Mouse (Mus musculus): ENCODE measurements around the gene Tenm3.

The Tenm3 gene

DNA sequence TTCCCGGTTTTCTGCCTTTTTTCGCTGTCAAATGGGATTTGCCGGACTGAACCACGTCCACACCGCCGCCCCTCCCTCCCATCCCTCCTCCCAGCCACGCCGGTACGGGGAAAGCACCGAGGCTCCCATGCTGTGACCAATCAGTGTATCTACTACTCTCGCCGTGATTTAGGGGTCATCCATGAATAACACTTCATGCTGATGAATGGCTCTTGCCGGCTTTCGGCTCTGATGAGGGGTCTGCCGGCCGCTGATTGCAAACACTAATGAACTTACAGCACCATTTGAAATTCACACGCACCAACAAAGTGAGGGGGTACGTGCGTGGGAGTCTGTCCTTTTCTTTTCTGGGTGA is at the start of gene Tenm3:
Tenm3 (minus strand) TSS at position 21 of the 355 bp plus-strand sequence.
- DNase-seq (ENCODE audit: low read depth, low spot score): no peak

DNA sequence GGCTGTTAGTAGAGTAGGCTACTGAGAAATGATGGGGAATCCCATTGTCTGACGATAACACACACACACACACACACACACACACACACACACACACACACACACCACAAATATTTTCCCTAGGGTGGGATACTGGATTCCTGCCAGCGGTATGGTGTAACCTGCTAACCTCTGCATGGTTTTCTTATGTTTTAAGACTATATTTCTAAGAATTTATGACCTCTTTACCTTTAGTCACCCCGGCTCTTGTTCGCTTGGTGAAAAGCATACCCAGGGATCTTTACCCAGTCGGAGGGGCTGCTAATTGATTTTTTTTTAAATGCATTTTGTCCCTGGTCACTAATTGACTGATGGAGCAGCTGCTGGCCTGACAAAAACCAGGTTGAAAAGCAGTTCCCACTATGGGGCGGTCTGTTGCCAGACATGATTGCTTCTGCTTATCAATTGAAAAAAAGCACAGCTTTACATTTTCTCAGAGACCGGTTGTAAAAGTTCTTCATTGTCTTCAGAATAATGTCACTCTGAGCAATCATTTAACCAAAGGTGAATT is 46.5 kb upstream of the Tenm3 start:
- DNase-seq (ENCODE audit: low read depth, low spot score): no peak

DNA sequence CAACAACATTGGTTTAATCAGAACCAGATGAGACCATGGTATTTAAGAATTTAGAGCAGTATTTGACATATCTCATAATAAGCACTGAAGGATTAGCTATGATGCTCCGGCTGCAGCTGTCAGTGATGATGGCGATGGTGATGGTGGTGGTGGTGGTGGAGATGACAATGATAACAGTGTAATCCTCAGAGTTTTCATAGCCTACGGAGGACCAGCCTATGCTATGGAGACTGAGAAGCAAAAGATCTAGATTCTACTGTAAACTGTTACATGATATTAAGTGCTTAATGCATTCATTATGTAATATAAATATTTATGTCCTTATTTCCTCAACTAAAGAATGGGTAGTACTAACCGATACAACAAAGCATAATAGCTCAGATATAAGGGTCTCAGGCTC is 40.5 kb upstream of the Tenm3 start:
- DNase-seq (ENCODE audit: low read depth, low spot score): no peak

DNA sequence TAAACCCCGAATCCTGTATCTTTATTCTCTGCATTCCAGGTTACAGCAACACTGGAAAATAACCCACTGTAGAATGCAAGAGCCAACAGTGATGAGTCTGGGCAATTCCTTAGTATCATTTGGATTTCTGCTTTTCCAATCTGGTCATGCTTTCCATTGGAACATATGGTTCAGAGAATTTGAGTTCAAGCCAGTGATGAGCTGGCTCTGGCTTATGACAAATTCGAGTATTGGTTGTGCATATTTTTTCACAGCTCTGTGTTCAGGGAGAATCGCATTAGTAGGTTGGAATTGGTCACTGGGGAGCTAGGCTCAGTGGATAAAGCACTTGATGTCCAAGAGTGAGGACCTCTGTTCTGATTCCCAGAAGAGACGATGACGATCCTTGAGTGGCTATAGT is 36.8 kb upstream of the Tenm3 start:
- no peak for DNase-seq (ENCODE audit: low read depth, low spot score)

DNA sequence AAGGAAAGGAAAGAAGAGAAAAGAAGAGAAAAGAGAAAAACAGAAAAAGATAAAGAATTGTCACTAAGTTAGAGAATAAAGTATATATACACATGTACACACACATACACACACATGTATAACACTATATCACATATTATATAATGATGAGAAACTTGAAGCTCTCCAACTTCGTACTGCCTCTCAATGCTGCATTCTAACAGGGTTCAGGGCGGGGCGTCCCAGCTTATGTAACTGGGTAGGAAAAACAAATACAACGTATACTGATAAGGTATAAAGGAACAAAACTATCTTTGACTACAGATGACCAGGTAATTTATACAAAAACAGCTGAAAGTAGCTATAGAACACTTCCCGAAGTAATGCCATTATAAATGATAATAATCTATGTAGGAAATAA is 22.2 kb upstream of the Tenm3 start:
- no peak for DNase-seq (ENCODE audit: low read depth, low spot score)

DNA sequence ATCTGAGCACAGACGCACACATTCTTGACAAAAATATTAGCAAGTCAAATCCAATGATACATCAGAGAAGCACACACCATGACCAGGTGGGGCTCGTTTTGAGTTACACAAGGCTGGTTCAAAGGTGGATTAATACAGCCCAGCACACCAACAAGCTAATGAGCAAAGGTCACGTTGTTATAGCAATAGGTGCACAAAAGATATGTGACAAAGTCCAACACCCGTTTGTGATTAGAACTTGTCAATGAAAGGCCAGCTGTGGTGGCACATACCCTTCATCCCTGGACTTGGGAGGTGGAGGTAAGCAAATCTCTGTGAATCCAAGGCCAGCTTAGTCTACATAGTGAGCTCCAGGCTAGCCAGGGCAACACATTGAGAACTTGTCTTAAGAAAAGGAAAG is 21.7 kb upstream of the Tenm3 start:
- no peak for DNase-seq (ENCODE audit: low read depth, low spot score)

DNA sequence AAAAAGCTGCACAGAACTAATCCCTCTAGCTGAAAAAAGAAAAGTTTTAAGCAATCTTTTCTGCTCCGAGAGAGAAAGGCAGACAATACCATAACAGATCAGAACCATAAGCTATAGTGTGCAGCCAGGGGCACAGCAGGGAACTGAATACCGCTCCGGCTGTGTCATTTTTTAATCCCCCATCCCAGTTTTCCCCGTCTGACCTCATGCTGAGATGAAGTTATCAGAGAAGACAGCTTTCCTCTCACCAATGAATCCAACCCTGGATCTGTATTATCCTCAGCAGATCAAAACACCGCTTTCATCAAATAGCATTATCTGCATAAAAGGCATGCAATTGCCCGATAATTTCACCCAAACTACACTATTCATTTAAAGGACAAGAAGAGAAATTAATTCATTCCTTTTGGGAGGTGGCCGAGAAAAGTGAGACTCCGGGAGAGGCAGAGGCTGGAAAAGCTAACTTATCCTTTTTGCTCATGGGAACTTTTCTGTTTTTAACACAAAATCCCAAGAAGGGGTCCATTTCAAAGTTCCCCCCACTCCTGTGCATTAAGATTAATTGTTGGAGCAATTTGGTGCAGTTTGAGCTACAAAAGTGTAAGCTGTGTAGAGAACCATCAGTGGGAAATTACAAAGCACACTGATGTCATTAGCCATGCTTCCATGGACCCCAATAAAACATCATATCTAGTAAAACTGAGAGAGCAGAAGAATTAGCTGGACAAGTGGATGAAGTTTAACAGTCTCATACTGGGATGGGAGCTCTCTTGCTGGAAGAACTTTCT is 6.7 kb upstream of the Tenm3 start:
- no peak for DNase-seq (ENCODE audit: low read depth, low spot score)

DNA sequence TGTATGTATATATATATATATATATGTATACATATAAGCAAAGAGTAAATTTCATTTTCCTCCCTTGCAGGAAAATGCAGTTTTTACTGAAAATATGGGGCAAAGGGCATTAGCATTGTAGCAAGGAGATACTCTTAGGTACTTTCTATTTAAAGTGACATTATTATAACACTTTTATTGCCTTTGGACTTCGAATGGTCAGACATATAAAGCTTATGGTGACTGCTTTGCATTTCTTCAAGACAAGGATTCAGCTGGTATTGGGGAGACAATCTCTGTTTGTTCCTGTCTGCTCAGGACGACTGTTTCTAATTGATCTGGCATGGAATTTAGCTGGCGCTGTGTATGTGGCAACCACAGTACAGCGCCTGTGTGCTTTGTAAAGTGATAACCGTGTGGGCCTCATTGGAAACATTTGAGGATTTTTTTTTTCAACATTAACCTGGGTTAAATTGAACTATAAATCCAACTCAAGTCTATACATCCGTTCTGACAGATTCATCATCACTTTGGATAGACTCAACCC is 5.4 kb upstream of the Tenm3 start:
- no peak for DNase-seq (ENCODE audit: low read depth, low spot score)

DNA sequence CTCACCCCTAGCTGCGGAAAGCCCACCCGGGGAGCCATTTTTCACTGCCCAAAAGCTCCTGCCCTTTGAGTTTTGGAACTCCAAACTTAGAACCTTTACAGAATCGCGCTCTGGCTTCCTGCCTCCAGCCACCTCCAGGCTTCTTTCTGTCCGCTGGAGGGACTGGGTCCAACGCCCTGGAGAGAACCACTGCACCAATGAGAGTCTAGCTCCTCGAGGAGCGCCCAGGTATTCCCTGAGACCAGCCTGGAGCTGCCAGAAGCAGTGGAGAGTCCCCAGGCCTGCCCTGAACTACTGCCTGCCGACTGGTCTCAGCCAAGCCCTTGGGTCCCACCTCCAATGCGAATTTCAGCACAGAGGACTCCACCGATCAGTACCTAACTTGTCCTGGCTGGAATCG is 1.2 kb upstream of the Tenm3 start:
- DNase-seq (ENCODE audit: low read depth, low spot score): no peak

DNA sequence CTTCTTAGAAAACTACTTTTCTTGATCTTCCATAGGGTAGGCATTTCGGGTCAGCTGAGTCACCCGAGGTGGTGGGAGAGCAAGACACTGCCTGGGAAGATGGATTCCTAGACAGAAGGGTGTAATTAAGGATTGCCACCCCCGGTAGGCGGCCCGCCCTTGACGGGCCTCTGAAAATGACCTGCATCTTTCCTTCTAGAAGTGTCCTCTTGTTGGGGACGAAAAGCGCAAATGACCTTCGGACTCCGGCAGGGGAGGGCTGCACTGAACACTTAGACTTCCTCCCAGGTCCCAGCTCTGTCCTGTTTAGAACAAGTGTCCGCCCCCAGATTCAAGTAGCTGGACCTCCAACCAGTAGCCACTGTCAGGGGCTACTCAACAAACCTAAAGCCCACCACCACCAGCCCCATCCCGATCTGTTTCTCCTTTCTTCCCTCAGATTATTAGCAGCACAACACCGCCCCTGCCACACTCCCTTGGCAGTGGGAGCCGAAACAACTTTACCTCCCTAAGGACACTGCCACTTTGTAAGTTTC is 687 bp upstream of the Tenm3 start:
- no peak for DNase-seq (ENCODE audit: low read depth, low spot score)

DNA sequence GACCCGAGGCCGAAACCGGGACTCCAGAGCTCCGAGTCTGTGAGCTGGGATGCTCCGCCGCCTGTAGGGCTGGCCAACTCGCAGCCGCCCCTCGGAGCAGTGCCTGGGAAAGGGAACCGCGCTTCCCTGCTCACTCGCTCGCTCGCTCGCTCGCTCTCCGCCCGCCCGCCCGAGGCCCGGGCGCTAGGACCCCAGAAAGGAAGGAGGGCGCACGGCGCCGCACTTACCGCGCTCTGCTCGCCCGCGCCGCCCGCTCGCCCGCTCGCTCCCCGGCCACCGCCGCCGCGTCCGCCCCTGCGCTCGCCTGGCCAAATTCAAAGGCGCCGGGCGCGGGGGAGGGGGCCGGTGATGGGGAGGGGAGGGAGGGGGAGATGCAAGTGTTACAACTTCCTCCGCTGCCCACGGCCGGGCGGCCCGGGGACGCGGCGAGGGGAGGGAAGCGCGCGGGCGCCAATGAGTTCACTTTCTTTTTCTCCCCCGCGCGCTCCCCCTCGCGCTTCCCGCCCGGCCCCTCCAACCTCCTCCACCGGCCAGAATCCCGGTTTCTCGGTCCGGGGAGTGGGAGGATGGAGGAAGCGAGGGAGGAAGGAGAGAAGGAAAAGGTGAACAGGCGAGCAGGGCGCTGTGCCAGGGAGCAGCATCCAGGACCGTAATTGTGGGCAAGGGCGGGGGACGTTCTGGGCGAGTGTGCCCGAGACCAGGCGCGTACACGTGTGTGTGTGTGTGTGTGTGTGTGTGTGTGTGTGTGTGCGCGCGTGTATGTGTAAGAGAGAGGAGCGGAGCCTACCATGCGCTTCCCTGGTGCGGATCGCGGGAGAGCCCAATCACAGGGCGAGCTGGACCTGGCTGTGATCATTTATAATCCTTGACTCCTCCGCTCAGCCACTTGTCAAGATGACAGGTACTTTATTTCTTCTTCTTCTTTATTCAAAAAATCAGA is 490 bp downstream of the Tenm3 start:
- DNase-seq (ENCODE audit: low read depth, low spot score): no peak

DNA sequence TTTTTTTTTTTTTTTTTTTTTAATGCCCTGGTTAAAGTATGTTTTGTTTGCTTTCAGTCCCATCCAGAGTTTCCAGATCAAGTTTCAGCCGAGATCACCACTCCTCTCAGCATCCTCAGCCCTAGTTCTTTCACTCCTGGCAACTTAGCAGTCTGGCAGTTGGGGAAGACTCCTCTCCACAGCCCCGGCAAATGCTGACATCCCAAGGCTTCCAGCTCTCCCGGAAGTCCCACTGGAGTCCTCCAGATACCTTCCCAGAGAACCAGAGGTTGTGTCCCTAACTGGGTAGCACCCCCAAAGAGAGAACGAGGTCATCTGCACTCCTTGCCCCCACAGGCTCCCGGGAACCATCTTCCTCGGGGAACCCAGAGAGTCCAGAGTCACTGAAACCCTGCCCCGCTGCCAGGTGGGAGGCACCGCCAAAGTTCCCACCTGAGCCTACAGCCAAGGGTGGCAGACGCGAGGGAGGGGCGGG is 1.2 kb downstream of the Tenm3 start:
- no peak for DNase-seq (ENCODE audit: low read depth, low spot score)

DNA sequence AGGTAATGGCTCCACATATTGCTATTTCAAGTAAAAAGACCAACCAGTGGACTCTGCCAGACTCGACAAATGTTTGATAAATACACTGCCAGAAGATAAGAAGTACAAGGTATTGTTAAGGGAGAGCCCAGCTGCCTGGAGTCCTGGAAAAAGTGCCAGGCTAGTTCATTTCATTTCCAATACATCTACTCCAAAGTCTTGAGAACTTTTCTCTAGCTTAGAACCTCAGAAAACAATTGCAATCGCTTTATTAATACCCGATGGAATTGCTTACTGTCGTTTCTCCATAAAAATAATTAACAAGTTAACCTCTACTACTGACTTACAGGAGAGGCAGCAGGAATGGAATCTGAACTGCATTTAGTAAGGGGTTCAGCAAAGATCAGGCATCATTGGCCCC is 1.7 kb downstream of the Tenm3 start:
- DNase-seq (ENCODE audit: low read depth, low spot score): no peak

DNA sequence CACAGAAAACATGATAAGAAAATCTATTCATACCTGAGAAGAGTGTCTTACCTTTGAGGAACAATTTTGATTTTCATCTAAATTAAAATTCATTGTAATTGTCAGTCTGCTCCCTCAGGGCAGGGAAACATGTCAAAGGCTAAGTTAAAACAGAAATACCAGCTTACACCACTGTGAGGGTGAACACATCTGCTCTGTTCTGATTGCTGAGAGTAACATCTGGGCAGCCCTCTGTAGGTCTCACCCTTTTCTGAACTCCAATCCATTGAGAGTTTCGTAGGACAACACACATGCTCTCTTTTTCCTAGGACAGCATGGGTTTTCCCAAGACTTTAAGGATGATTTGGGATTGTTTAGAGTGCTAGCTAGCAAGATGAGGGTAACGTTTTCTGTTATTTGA is 8.0 kb downstream of the Tenm3 start:
- no peak for DNase-seq (ENCODE audit: low read depth, low spot score)

DNA sequence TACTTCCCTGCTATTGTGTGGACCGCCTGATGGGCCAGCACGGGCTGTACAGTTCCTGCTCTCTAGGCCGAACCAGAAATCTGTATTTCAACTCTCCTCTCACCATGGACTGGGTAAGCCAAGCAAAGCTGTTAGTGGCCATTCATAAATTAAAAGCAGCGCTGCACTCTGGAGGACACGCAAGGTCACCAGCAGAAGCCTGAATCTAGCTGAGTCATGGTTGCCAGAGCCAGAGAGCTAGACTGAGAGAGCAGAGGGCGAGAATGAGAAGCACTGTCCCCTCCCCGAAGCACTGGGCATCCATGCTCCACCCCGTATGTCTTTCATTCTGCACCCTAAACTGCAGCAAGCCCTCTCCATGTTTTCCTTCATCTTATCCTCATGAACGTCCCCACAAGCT is 16.3 kb downstream of the Tenm3 start:
- DNase-seq (ENCODE audit: low read depth, low spot score): no peak

DNA sequence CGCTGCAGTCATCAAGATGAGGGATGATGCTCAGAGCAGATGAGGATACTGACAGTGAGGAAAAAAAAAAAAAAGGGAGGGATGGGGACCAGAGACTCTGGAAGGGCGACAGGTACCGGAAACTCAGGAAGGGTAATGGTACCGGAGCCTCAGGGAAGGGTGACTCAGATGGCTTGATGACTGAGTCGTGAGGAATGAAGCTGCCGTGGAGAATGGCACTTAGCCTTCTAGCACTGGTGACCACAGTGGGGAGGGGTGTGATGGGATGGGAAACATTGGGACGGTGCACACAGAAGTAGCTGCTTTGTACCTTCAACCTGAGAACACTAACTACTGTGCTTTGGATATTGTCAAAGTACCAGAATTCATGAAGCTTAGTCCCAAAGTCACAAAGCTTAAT is 18.1 kb downstream of the Tenm3 start:
- no peak for DNase-seq (ENCODE audit: low read depth, low spot score)

DNA sequence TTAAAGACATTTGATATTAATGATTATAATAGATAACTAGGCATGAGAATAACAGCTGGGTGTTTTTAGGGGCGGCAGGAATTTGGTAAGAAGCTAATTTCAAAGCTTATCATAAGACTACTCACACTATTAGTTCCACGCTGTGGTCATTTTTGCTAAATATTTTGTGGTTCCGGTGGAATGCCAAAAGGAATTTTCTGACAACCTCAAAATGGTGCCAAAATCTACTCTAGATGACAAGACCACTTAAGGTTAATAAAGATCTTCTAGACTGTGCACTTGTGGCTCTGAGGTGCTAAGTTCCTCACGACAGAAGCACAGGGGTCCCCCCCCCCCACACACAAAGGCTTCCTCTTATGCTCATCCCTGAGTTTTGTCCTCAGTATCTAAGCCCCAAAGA is 21.5 kb downstream of the Tenm3 start:
- no peak for DNase-seq (ENCODE audit: low read depth, low spot score)

DNA sequence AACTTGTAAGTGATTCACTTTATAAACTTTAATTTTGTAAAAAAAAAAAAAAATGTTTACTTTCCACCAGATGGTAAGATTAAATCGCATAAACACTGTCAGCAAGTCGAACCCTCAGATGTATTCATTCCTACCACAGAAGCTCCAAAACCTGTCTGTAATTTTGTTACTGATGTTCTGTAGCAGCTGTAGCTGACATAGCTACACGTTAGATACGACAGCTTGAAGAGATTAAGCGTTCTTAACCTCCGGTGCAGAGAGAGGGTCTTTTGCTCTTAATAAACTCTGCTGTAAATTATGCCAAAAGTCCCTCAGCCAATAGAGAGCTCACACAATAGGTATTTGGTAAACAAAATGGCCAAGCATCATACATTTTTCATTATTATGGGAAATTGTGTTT is 23.8 kb downstream of the Tenm3 start:
- no peak for DNase-seq (ENCODE audit: low read depth, low spot score)

DNA sequence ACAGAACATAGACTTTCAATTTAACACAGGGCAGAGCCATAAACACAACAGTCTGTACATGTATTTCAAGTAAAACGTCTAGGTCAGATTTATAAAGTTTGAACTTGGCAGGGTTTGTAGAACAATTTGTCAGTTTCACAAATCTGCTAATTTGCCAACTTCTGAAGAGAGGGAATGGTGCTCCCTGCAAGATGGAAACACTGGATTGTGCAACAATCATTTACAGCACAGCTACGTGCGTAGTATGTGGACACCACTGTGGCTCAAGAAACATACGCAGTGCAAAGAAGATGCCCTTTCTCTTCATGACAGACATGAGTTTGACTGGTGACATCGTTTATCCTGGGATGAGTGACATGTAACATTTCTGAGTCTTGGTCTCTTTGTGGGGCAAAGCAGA is 24.4 kb downstream of the Tenm3 start:
- DNase-seq (ENCODE audit: low read depth, low spot score): no peak

DNA sequence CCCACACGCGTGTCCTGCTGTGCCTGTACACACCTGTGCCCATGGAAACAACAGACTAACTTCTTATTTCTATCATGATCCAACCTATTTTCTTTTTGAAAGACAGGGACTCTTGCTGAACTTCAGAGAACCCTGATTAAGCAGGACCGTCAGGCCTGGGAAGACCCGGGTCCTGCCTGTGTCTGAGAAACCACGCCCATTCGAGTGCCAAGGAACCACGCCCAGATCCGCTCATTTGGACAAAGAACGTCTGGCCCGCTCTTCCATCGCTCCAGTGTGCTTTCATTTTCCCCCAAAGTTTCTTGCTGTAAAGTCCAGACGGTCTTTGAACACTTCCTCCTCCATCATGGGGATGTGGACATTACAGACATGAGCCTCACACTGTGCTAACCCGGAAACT is 26.8 kb downstream of the Tenm3 start:
- no peak for DNase-seq (ENCODE audit: low read depth, low spot score)

DNA sequence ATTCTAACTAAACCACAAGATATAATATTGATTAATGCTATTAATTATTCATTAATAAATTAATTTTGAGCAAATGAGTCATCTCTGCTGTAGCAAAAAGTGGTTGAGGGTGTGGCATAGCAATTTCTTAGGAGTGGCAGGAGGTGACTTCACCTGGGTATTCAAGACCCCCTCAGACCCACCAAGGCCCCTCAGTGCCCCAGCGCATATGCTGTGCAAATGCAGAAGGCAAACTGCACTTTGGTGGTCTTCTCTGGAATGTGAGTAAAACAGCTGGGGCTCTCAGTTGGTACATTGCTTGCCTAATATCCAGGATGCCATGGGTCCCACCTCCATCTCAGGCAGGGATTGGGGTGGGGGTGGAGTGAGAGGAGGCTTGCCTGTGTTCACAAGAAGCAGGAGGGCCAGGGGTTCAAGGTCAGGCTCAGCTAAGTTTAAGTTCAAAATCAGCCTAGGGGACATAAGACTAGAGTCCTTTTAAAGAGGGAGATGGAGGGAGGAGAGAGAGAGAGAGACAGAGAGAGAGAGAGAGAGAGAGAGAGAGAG is 31.5 kb downstream of the Tenm3 start:
- DNase-seq (ENCODE audit: low read depth, low spot score): no peak

DNA sequence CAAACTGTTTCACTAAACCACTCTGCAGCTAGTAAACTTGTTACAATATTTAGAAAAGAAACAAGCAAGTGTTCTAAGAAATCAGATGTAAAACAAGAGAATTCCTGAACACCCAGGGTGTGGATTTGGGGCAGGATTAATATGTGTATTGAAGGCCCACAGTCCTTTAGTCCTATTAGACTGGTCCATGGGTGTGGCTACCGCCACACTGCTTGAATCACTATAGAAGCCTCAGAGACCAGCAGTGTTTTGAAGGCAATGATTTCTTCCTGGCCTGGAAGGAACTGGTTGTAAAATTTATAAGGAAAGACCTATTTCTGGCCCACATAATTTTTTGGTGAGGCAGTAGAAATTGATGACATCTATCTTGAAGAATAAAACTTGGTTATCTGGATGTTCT is 33.1 kb downstream of the Tenm3 start:
- DNase-seq (ENCODE audit: low read depth, low spot score): no peak
